Mouse (Mus musculus) brain, adult 2 months (tissue): ENCODE results near the gene Kif24.

Experiments used
- DNase-seq: peaks from one replicate; pipeline ENCODE4 v3.0.0; 2011; ENCODE audit warnings: low read depth, low spot score

Kif24 gene

GRCm38 (mm10) chr4:41464345-41465286 is at the start of gene Kif24, which contains the start of gene Nudt2:
Kif24 (minus strand) TSS chr4:41464887.
Nudt2 (plus strand) TSS chr4:41465151.
- DNase-seq = peak; percentile 100

DNA sequence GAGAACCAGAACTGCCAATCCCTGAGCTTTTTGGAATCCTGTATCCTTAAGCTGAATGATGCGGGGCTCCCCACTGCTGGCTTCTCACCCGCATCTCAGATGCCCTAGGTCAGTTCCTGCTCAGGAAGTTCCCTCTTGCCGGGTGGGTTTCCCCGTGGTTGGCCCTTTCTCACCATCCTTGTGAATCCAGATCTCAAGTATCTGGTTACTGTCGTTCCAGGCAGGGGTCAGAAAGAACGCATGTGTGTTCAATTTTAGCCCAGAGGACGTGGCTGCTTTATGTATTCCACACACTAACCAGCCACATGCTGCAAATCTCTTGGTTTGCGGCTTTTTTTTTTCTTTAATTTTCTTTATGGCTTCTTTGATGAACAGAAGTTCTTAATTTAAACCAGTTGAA is 49.0 kb upstream of the Kif24 start:
- no peak for DNase-seq

GRCm38 (mm10) chr4:41513309-41513708 is 48.6 kb upstream of the Kif24 start:
- DNase-seq = no peak

- DNase-seq = no peak
Observed at GRCm38 (mm10) chr4:41507998-41508397, 43.3 kb upstream of the Kif24 start.

DNA sequence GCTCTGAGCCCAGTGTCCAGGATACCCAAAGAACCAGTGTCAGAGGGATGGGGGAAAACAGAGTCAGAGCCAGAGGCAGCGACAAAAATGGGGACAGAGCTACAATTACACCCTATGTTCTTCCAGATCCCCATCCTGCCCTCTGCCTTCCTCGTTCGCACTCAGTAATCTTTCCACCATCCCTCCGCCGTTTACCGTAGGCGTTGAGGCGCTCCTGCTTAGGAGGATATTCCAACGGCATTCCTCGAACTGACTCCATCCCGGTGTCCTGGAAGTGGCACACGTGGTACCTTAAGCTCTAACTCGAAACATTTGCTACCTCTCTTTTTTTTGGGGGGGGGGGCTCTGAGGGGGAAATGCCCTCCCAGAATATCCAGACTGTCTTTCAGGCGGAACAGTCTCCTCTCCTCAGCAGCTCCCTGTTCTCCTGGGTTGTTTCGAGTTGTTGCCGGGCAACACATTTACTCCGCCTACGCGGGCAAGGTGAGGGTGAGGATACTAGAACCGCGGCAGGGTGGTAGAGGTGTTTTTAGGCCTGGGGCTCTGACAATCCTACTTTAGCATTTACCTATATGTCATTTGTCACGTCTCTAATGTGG is 42.7 kb upstream of the Kif24 start:
- DNase-seq = peak; percentile 54

- peak; percentile 87 for DNase-seq
Observed at GRCm38 (mm10) chr4:41506906-41507305, 42.2 kb upstream of the Kif24 start.

DNA sequence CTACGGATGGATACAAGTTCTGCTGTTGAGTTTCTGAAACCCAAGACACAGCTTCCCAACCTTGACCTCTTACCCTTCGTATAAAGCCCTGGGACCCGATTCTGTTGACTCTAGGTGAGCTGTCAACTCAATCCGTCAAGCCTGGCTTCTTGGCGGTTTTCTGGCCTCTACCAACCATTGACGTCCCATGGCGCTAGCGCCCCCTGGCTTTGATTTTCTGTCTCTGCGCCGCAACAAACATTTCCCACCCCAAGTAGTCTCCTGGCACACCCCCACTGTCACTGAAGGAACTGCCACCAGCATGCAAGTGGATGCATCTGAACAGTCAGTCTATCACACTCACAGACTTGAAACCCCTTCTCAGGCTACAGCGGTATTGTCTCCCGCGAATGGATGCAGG is 41.5 kb upstream of the Kif24 start:
- peak; percentile 54 for DNase-seq

DNA sequence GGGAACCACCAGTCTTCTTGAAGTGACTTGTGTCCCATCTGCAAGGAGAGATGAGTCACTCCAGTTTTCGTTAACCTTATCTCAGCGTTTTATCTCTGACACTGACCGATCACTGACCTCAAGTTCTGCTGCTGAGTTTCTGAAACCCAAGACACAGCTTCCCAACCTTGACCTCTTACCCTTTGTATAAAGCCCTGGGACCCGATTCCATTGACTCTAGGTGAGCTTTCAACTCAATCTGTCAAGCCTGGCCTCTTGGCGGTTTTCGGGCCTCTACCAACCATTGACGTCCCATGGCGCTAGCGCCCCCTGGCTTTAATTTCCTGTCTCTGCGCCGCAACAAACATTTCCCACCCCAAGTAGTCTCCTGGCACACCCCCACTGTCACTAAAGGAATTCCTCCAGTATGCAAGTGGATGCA is 40.5 kb upstream of the Kif24 start:
- DNase-seq = no peak

DNA sequence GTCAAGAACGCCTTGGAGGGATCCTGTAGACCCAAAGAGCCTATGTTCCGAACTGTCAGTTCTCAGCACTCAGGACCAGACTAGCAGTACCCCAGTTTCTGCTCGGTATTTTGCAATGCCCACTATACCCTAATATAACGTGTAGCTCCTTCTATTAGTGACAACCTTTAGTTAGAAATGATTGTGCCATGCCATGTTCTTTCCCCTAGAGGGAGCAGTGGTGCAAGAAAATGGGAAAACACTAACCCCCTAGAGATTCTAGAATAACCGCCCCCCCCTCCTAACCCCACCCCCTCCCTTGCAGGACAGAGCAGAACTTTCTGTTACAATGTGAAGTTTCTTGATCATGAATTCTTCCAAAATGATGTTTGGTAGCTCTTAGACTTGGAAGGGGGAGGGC is 39.6 kb upstream of the Kif24 start:
- DNase-seq = no peak

GRCm38 (mm10) chr4:41502986-41503412 is 38.3 kb upstream of the Kif24 start, which contains the start of gene AI464131:
AI464131 (minus strand) TSS chr4:41503076.
- peak; percentile 98 for DNase-seq

DNA sequence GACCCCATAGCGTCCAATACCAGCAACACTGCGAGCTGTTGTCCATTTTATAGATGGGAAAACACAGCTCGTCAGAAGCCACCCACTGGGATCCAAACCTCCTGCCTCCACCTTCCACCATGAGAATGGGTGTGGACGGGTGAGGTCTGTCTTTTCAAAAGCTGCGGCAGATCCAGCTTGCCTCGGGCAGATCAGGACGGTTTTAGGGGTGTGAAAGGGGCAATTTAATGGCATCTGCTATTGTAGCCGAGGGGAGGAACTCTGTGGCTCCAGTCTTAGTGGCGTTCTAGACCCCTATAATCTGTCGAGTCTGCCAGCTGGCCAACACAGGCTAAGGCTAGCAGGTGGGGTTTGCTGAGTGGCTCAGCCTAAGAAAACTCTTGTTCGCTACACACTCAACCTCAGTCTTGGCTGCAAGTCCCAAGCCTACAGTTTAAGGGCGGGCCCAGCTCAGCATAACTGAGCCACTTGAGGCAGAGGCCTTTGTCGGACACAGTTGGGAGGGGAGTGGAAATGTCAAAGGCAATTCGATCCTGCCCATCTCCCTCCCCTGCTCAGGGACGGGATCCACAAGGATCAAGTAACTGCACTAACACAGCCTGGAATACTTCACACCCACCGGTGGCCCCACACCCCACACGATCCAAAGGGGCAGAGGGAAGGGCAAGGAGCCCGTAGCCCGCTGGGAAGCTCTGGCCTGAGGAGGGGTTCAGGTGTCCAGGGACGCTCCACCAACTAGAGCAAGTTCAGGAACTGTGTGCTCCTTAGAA is 37.7 kb upstream of the Kif24 start:
- DNase-seq = no peak

GRCm38 (mm10) chr4:41500787-41501186 is 36.1 kb upstream of the Kif24 start:
- DNase-seq = no peak

GRCm38 (mm10) chr4:41499619-41500018 is 34.9 kb upstream of the Kif24 start:
- peak; percentile 43 for DNase-seq

GRCm38 (mm10) chr4:41498921-41499391 is 34.3 kb upstream of the Kif24 start:
- no peak for DNase-seq

- no peak for DNase-seq
Observed at GRCm38 (mm10) chr4:41497995-41498845, 33.5 kb upstream of the Kif24 start.

- no peak for DNase-seq
Observed at GRCm38 (mm10) chr4:41497579-41497978, 32.9 kb upstream of the Kif24 start.

DNA sequence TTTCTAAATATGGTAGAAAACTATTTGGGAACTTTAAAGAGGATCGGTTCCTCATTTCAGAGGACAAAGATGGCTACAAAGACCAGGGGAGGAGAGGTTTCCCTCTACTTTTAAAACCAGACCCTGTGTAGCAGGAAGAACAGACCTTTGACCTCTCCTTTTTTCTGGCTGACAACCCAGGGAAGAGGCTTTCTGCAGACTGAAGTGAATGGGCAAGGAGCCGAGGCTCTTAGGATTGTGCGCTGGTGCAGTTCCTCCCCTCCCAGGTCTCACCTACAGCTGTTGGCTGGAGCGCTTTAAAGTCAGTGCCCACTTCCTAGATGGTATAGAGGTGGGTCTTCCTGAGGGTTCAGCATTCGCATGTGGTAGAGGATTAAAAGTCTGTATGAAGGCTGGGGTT is 32.4 kb upstream of the Kif24 start:
- DNase-seq = no peak

DNA sequence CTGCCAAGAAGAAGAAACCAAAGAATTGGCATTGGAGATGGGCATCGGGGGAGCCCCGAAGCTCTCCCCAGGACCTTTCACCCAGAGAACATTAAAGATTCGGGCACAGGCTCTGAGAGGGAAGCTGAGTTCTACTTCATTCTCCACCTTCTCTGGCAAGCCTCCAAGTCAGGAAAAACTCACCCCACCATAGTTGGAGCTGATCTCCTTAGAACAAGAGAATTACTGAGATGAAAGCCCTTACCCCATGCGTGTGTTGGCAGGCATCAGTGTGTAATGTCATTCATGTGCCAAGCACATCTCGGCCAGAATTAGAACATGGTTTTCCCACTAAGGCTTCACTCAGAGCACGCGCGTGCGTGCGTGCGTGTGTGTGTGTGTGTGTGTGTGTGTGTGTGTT is 31.2 kb upstream of the Kif24 start:
- DNase-seq = no peak

- no peak for DNase-seq
Observed at GRCm38 (mm10) chr4:41495076-41495475, 30.4 kb upstream of the Kif24 start.

DNA sequence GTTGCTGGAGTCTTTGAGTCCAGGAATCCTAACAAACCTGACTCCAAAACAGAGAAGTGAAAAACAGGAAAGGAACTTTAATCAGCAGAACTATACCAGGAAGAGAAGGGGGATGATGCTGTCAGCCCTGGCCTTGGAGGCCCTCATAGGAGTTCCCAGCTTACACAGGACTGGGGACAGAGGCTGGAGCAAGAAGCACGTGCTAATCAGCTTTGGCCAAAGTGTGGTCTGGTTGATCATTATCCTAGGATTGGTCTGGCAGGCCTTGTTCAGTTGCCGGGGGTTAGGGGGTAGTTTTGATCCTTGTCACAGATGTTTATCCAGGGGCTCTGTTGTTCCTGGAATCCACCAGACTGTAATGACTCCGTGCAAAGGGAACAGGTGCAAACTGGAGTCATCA is 29.7 kb upstream of the Kif24 start:
- no peak for DNase-seq
